Mouse (Mus musculus) midbrain, embryonic 13.5 days (tissue): ENCODE results near the gene Lrig3. TPM values are rescaled to one million over a fixed set of nuclear protein-coding genes. Genes with fewer than 3 reads are reported as not detected.

Source experiments
- ATAC-seq: fragments of 200-750 bp; cut with Nextera tagmentation; 2 replicates; pipeline ENCODE4 v1.8.0; 2017; ENCODE audit warnings: mild to moderate bottlenecking, moderate TSS enrichment, moderate library complexity
- H3K27ac ChIP-seq: fragments of 300-500 bp; sonication (generic); 2 replicates; pipeline ENCODE4 v1.5.1; 2015; ENCODE audit warnings: inconsistent platforms, mild to moderate bottlenecking, moderate library complexity
- H3K27me3 ChIP-seq: fragments of 300-500 bp; sonication (generic); 2 replicates; pipeline ENCODE4 v1.6.1; 2015; ENCODE audit warnings: mild to moderate bottlenecking, inconsistent platforms
- H3K36me3 ChIP-seq: fragments of 300-500 bp; sonication (generic); 2 replicates; pipeline ENCODE4 v1.6.1; 2015; ENCODE audit warnings: mild to moderate bottlenecking, inconsistent platforms
- H3K4me1 ChIP-seq: fragments of 300-500 bp; sonication (generic); replicated peaks from 2 replicates; pipeline ENCODE4 v1.6.1; 2015; ENCODE audit warnings: inconsistent platforms
- H3K4me2 ChIP-seq: fragments of 300-500 bp; sonication (generic); replicated peaks from 2 replicates; pipeline ENCODE4 v1.6.1; 2015; ENCODE audit warnings: moderate library complexity, mild to moderate bottlenecking, inconsistent platforms
- H3K4me3 ChIP-seq: fragments of 300-500 bp; sonication (generic); replicated peaks from 2 replicates; pipeline ENCODE4 v1.5.1; 2015; ENCODE audit warnings: mild to moderate bottlenecking, inconsistent platforms
- H3K9ac ChIP-seq: fragments of 300-500 bp; sonication (generic); replicated peaks from 2 replicates; pipeline ENCODE4 v1.6.1; 2015; ENCODE audit warnings: mild to moderate bottlenecking, inconsistent platforms
- H3K9me3 ChIP-seq: fragments of 300-500 bp; sonication (generic); 2 replicates; pipeline ENCODE4 v1.6.1; 2016; ENCODE audit warnings: mild to moderate bottlenecking, inconsistent platforms
- WGBS: fragments of 180-500 bp; shearing (Covaris S2); methylation state at CpG from one replicate; pipeline ENCODE4 v1.1.7; 2015; 5-methylcytosine and 5-hydroxymethylcytosine counted together
- polyA plus RNA-seq: library from polyadenylated mRNA; unstranded; fragments of >200 nt; fragmentation: Nextera tagmentation; extraction: Ambion mirVana; gene quantifications from 2 replicates; pipeline ENCODE4 v1.2.1, GENCODE M21; 2015

Lrig3 gene
- polyA plus RNA-seq, 1 experiment from 2014 or later: 4.0 TPM

DNA sequence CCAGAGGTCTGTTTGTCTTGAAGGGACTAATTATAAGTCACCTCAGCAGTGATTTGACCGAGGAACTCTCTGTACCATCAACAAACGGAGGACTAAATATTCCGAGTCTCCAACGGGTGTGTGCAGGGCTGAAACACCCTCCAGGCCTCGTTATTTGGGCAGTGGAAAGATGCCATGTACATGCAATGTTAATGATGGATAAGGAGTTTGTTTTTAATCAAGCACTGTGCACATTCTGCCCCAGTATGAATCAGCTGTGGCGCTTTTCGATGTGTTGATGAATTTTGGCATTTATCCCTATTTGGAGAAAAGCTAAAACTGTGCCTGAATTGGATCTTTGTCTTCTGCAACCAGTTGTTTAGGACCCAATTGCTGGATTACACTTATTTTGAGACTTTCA is 23.9 kb downstream of the Lrig3 start:
- WGBS: 74% methylated on average over 7 of the region's 7 CpGs
- Histone ChIP-seq H3K9me3 (no peaks in the 10 kb centered on the region), H3K27ac (no peak overlapping the region), H3K4me2 (no peak overlapping the region), H3K27me3 (no peaks in the 10 kb centered on the region), H3K36me3 (no peaks in the 10 kb centered on the region; the same call in 1 of the 2 replicates), H3K4me3 (no peak overlapping the region), H3K9ac (no peak overlapping the region), H3K4me1 (0 out of 2 replicates have a peak, but pooled peaks cover 9% of the 10 kb centered on the region)
- no peak for ATAC-seq

GRCm38 (mm10) chr10:125990394-125990793 is 24.4 kb downstream of the Lrig3 start:
- Histone ChIP-seq H3K4me2 (no peak overlapping the region), H3K4me1 (0 out of 2 replicates have a peak, but pooled peaks cover 9% of the 10 kb centered on the region), H3K9me3 (no peaks in the 10 kb centered on the region), H3K4me3 (no peak overlapping the region), H3K36me3 (no peaks in the 10 kb centered on the region; the same call in 1 of the 2 replicates), H3K27me3 (no peaks in the 10 kb centered on the region), H3K27ac (no peak overlapping the region), H3K9ac (no peak overlapping the region)
- ATAC-seq: no peak
- 51% methylated on average over 5 of the region's 5 CpGs for whole genome bisulfite sequencing

DNA sequence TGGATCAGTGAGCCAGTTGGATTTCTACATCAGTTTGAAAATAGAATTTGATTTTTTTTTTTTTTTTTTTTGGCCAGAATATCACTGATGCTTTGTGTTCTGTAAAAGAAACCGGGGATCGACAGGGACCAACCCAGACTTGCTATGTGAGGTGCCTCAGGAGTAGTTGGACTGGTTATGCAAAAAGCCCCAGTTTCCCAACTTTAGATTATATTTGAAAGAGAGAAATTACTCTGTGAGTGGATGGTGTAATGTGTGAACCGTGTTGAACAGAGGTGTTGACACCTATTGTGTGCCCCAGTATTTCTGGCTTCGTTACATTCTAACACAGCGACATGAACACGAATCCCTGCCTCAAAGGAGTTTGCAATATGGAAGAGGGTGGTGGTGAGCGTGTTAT is 25.9 kb downstream of the Lrig3 start:
- Histone ChIP-seq H3K4me2 (no peak overlapping the region), H3K36me3 (no peaks in the 10 kb centered on the region; the same call in 1 of the 2 replicates), H3K4me1 (0 out of 2 replicates have a peak, but pooled peaks cover 10% of the 10 kb centered on the region), H3K9ac (no peak overlapping the region), H3K4me3 (no peak overlapping the region), H3K9me3 (no peaks in the 10 kb centered on the region), H3K27ac (no peak overlapping the region), H3K27me3 (no peaks in the 10 kb centered on the region)
- WGBS: 93% methylated on average over 7 of the region's 7 CpGs
- ATAC-seq: no peak

GRCm38 (mm10) chr10:125994855-125995254 is 28.9 kb downstream of the Lrig3 start:
- Histone ChIP-seq H3K9me3 (no peaks in the 10 kb centered on the region), H3K27me3 (no peaks in the 10 kb centered on the region), H3K9ac (no peak overlapping the region), H3K4me1 (peaks cover 19% of the 10 kb centered on the region), H3K36me3 (no peaks in the 10 kb centered on the region), H3K4me3 (no peak overlapping the region), H3K4me2 (no peak overlapping the region), H3K27ac (no peak overlapping the region)
- WGBS: 90% methylated on average over 1 of the region's 1 CpGs
- 0 out of 2 replicates have a peak, but pooled peaks have one; percentile 45 for ATAC-seq

GRCm38 (mm10) chr10:125995701-125996100 is 29.7 kb downstream of the Lrig3 start:
- Histone ChIP-seq H3K4me2 (no peak overlapping the region), H3K4me3 (no peak overlapping the region), H3K9me3 (no peaks in the 10 kb centered on the region), H3K36me3 (no peaks in the 10 kb centered on the region), H3K9ac (no peak overlapping the region), H3K27me3 (no peaks in the 10 kb centered on the region), H3K27ac (no peak overlapping the region), H3K4me1 (peaks cover 18% of the 10 kb centered on the region)
- 73% methylated on average over 6 of the region's 6 CpGs for WGBS
- no peak for ATAC-seq

GRCm38 (mm10) chr10:125996989-125997388 is 31.0 kb downstream of the Lrig3 start:
- H3K4me1 ChIP-seq: peaks cover 18% of the 10 kb centered on the region
- H3K27me3 ChIP-seq: no peaks in the 10 kb centered on the region
- WGBS: 20% methylated on average over 9 of the region's 9 CpGs
- no peak overlapping the region for H3K9ac ChIP-seq
- H3K9me3 ChIP-seq: no peaks in the 10 kb centered on the region
- H3K4me3 ChIP-seq: no peak overlapping the region
- H3K36me3 ChIP-seq: no peaks in the 10 kb centered on the region
- H3K27ac ChIP-seq: no peak overlapping the region
- ATAC-seq: peak; percentile 77
- no peak overlapping the region for H3K4me2 ChIP-seq

- no peak overlapping the region for H3K4me3 ChIP-seq
- no peak overlapping the region for H3K27ac ChIP-seq
- no peak for ATAC-seq
- no peaks in the 10 kb centered on the region for H3K27me3 ChIP-seq
- 92% methylated on average over 6 of the region's 6 CpGs for WGBS
- H3K36me3 ChIP-seq: no peaks in the 10 kb centered on the region
- H3K4me1 ChIP-seq: peaks cover 28% of the 10 kb centered on the region
- no peak overlapping the region for H3K4me2 ChIP-seq
- H3K9ac ChIP-seq: no peak overlapping the region
- H3K9me3 ChIP-seq: no peaks in the 10 kb centered on the region
These were observed 33.6 kb downstream of the Lrig3 start for GRCm38 (mm10) chr10:125999561-125999960.

DNA sequence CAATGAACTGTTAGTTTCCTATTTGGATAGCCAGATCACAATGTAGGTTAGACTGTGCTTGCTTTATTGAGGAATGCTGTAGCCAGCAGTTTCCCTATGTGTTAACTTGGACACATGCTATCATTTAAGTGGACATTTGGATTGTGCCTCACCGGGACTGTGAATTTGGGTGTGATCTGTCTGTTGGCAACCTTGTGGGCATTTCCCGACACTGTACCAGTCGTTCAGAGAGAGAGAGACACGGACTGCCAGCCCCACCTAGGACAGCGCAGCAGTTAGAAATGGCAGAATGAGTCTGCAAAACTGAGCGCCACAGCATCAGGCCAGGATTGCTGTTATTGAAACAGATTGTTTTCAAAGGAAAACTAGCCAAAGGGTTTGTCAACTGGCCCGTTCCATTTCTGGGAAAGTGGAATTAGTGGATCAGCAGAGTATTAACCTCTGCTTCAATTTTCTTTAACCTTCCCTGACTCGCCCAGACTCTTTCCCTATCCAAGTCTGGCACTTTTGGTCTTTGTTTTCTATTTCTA is 35.0 kb downstream of the Lrig3 start:
- Histone ChIP-seq H3K9ac (no peak overlapping the region), H3K27me3 (no peaks in the 10 kb centered on the region), H3K27ac (no peak overlapping the region), H3K4me1 (peaks cover 28% of the 10 kb centered on the region), H3K4me3 (no peak overlapping the region), H3K36me3 (peaks cover 5% of the 10 kb centered on the region; the same call in 1 of the 2 replicates), H3K4me2 (no peak overlapping the region), H3K9me3 (no peaks in the 10 kb centered on the region)
- ATAC-seq: no peak
- WGBS: 84% methylated on average over 8 of the region's 8 CpGs

GRCm38 (mm10) chr10:126002081-126002755 is 36.2 kb downstream of the Lrig3 start:
- no peak overlapping the region for H3K9ac ChIP-seq
- no peak for ATAC-seq
- no peak overlapping the region for H3K4me3 ChIP-seq
- H3K9me3 ChIP-seq: no peaks in the 10 kb centered on the region
- no peaks in the 10 kb centered on the region for H3K27me3 ChIP-seq
- peaks cover 23% of the 10 kb centered on the region for H3K4me1 ChIP-seq
- H3K27ac ChIP-seq: no peak overlapping the region
- 89% methylated on average over 14 of the region's 14 CpGs for WGBS
- peaks cover 11% of the 10 kb centered on the region for H3K36me3 ChIP-seq
- H3K4me2 ChIP-seq: no peak overlapping the region

- peaks cover 16% of the 10 kb centered on the region for H3K4me1 ChIP-seq
- no peaks in the 10 kb centered on the region for H3K9me3 ChIP-seq
- 61% methylated on average over 18 of the region's 18 CpGs for WGBS
- no peak overlapping the region for H3K9ac ChIP-seq
- no peaks in the 10 kb centered on the region for H3K27me3 ChIP-seq
- ATAC-seq: 0 out of 2 replicates have a peak, but pooled peaks have one; percentile 49
- H3K27ac ChIP-seq: no peak overlapping the region; the same call in 1 of the 2 replicates
- no peak overlapping the region for H3K4me3 ChIP-seq
- peaks cover 15% of the 10 kb centered on the region for H3K36me3 ChIP-seq
- H3K4me2 ChIP-seq: no peak overlapping the region
These were observed 37.0 kb downstream of the Lrig3 start for GRCm38 (mm10) chr10:126002818-126003506.

- Histone ChIP-seq H3K27me3 (no peaks in the 10 kb centered on the region), H3K4me2 (no peak overlapping the region), H3K9ac (no peak overlapping the region), H3K36me3 (peaks cover 23% of the 10 kb centered on the region), H3K27ac (no peak overlapping the region), H3K4me3 (no peak overlapping the region), H3K9me3 (no peaks in the 10 kb centered on the region), H3K4me1 (peaks cover 15% of the 10 kb centered on the region)
- 63% methylated on average over 1 of the region's 1 CpGs for WGBS
- no peak for ATAC-seq
These were observed 37.9 kb downstream of the Lrig3 start for GRCm38 (mm10) chr10:126003857-126004256.

DNA sequence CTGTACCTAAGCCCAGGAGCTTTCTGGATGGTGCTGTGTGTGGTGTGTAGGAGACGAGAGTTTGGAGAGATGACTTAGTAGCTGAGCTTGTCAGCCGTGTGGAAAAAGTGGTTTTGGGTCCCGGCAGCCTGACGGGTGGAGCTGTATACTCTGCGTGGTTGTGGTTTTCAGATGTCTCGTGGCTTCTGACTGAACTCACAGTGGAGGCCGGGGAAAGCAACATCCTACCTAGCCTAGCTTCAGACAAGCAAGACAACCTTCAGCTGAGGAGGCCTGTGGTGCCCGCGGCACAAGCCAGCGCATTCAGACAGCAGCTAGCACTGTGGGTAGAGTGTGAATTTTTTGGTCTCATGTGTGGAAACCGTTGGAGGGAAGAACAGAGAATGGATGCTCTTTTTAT is 47.7 kb downstream of the Lrig3 start:
- Histone ChIP-seq H3K4me2 (no peak overlapping the region), H3K4me1 (no peaks in the 10 kb centered on the region), H3K27me3 (no peaks in the 10 kb centered on the region), H3K9ac (no peak overlapping the region), H3K36me3 (peaks cover 68% of the 10 kb centered on the region), H3K4me3 (no peak overlapping the region), H3K27ac (no peak overlapping the region), H3K9me3 (no peaks in the 10 kb centered on the region)
- ATAC-seq: no peak
- WGBS: 92% methylated on average over 11 of the region's 11 CpGs
